Mouse (Mus musculus) megakaryocyte, embryonic 14.5 days (primary cell): ENCODE data around the gene Cd200r1.

ENCODE experiments used
- FLI1 ChIP-seq: IDR thresholded peaks from 2 replicates; pipeline ENCODE4 v1.6.1; 2012; ENCODE audit warnings: low read length, inconsistent platforms, mixed read lengths
- GATA1 ChIP-seq: IDR thresholded peaks from 3 replicates; pipeline ENCODE4 v1.6.1; 2012; ENCODE audit warnings: mixed read lengths, low read length, inconsistent platforms, borderline replicate concordance

DNA sequence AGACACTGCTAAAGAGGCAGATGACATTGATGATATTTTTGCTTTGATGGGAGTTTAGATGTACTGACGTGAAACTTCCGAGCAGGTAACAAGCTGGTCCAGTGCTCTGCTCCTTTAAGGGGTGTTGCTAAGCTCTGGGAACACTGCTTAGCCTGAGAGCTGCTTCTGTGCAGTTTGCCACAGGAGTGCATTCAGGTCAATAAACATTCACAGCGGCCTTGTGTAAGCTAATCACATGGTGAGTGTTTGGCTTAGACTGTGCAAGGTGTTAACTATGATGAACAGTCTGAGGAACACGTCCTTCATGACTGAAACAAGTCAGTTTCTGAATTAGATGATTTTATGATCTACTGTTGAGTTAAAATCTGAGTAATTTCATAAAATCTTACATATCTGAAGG is 29.4 kb upstream of the Cd200r1 start:
- TF ChIP-seq GATA1 (no peak), FLI1 (no peak)
